Mouse (Mus musculus) stomach, adult 2 months (tissue): ENCODE data around the gene Olfr784. TPM values are rescaled to one million over a fixed set of nuclear protein-coding genes. Genes with fewer than 3 reads are reported as not detected.

ENCODE experiments used
- polyA plus RNA-seq: library from polyadenylated mRNA; depleted of rRNA; stranded (reverse); fragments of >200 nt; gene quantifications from 2 replicates; pipeline ENCODE4 v1.2.3, GENCODE M21; 2012; rRNA removed

The Olfr784 gene
- 0.03 TPM in 1 of 2 replicates, not detected in the other for polyA plus RNA-seq

GRCm38 (mm10) chr10:129383783-129384182 is at the start of gene Olfr784:
Gene Olfr784 (plus strand): TSS chr10:129384083.

DNA sequence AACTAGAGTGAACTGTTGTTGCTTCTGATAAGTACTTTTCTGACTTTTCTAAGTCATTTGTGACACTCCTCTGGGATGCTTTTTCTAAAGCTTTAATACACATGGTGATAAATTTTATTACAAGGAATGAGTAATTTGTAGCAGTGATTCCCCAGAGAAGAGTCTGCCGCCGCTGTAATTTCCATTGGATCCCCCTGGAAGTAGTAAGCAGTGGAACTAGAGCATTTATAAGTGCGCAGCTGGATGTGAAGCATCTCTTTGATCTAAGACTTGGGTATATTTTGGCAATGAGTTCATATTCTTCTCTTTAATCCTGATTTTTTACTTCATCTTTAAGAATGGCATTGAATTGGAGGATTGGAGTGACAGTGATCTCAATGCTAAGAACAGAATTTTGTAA is 35.3 kb upstream of the Olfr784 start, which contains the start of gene Olfr782:
TSS of gene Olfr782 (plus strand) at position 301 of the 400 bp plus-strand sequence.

GRCm38 (mm10) chr10:129405126-129405525 is 21.2 kb downstream of the Olfr784 start, which contains the start of gene Olfr785:
Gene Olfr785 (plus strand): TSS chr10:129405426.

GRCm38 (mm10) chr10:129427006-129427405 is 43.1 kb downstream of the Olfr784 start, which contains the start of gene Olfr786:
Gene Olfr786 (plus strand): TSS chr10:129427306.

Other genes with a start within 250 kb of the Olfr784 start
- gene Olfr770, start 245.1 kb upstream of the Olfr784 start, polyA plus RNA-seq, result not detected in 2 replicates
- gene Olfr771, start 219.3 kb upstream of the Olfr784 start, polyA plus RNA-seq, result not detected in 2 replicates
- gene Olfr772, start 206.2 kb upstream of the Olfr784 start, polyA plus RNA-seq, result not detected in 2 replicates
- gene Olfr773, start 196.7 kb upstream of the Olfr784 start, polyA plus RNA-seq, result not detected in 2 replicates
- gene Olfr774, start 147.9 kb upstream of the Olfr784 start, polyA plus RNA-seq, result not detected in 2 replicates
- not detected in 2 replicates for gene Olfr775, start 135.7 kb upstream of the Olfr784 start, polyA plus RNA-seq
- gene Olfr776, start 125.0 kb upstream of the Olfr784 start, polyA plus RNA-seq, result not detected in 2 replicates
- not detected in 2 replicates for gene Olfr777, start 112.6 kb upstream of the Olfr784 start, polyA plus RNA-seq
- gene Olfr780, start 66.0 kb upstream of the Olfr784 start, polyA plus RNA-seq, result not detected in 2 replicates
- gene Olfr781, start 55.2 kb upstream of the Olfr784 start, polyA plus RNA-seq, result not detected in 2 replicates
- not detected in 2 replicates for gene Olfr782, start 35.2 kb upstream of the Olfr784 start, polyA plus RNA-seq
- gene Olfr785, start 21.3 kb downstream of the Olfr784 start, polyA plus RNA-seq, result not detected in 2 replicates
- not detected in 2 replicates for gene Olfr786, start 43.2 kb downstream of the Olfr784 start, polyA plus RNA-seq
- gene Olfr787, start 77.8 kb downstream of the Olfr784 start, polyA plus RNA-seq, result not detected in 2 replicates
- gene Olfr788, start 86.9 kb downstream of the Olfr784 start, polyA plus RNA-seq, result not detected in 2 replicates
- not detected in 2 replicates for gene Olfr789, start 100.7 kb downstream of the Olfr784 start, polyA plus RNA-seq
- gene Olfr790, start 114.4 kb downstream of the Olfr784 start, polyA plus RNA-seq, result not detected in 2 replicates
- not detected in 2 replicates for gene Olfr791, start 137.7 kb downstream of the Olfr784 start, polyA plus RNA-seq
- gene Olfr792, start 155.1 kb downstream of the Olfr784 start, polyA plus RNA-seq, result not detected in 2 replicates
- not detected in 2 replicates for gene Olfr794, start 183.6 kb downstream of the Olfr784 start, polyA plus RNA-seq
- not detected in 2 replicates for gene Olfr796, start 228.5 kb downstream of the Olfr784 start, polyA plus RNA-seq
- gene Olfr798, start 243.9 kb downstream of the Olfr784 start, polyA plus RNA-seq, result not detected in 2 replicates